Comparison of ENCODE assay signal across 10 mouse cellular contexts in the genomic region with DNA sequence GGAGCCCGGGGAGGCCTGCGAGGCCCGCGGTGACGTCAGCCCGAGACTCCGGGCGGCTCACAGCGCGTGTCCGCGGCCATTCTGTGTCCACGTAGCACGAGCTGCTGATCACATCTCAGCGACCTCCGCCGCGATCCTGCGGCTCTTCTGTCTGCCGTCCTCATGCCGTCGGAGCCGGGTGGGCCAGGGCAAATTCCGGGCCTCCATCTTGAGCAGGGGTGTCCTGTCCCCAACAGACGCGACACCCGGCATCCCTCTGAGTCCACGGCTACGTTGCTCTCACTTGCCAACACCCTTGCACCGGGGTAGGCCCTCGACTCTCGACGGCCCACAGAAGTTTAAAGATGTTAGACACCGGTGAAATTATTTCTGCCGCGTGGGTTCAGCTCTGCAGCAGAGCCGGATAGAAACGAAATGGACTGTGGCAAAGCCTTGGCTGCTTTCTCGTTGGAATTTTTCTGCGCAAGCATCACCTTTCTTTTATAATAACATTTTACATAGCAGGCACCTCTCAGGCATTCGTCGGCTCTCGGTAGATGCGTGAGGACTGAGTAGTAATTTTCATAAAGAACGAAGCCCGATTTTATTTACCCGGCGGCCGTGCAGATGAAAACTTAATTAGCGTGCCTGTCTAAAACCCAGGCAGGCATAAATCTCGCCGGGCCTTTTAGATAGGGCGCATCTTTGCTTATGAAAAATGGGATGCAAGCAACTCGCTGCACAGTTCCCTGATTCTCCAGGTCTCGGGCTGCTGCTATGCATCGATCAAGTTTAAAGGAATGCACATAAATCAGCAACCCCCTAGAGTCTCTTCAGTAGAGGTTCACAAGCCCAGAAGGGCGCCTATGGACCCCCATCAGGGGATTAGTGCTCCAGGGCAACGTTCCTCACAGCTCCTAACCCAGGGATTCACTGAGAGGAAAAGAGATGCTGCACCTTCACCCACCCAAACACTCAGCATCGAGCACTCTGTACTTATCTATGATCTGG. TPM values are rescaled to one million over a fixed set of nuclear protein-coding genes. Genes with fewer than 3 reads are reported as not detected.
DNase-seq lines count a peak whose midpoint lies in the region; ATAC-seq lines count a peak whose summit lies in the region.
"Had no signal": no experiment of that assay in that cellular context is flagged by ENCODE, and none has a peak within 500 bp of the region (broad histone marks: within the 10 kb centered on the region; RNA-seq: fewer than 3 reads in every experiment).

No protein-coding gene starts in this region.

- ATAC-seq in limb, embryonic 13.5 days (ENCODE audit: low FRiP score, low read depth): peak; percentile 16; the same call in 1 of the 2 replicates
- no peak for ATAC-seq in erythroblast, adult 5-6 weeks (replicated peaks; ENCODE audit: low FRiP score, poor library complexity, severe bottlenecking)

- peaks cover 15% of the 10 kb centered on the region for H3K4me1 ChIP-seq in heart, embryonic 10.5 days
- peaks cover 37% of the 10 kb centered on the region for H3K4me1 ChIP-seq in limb, embryonic 13.5 days

- peak overlapping the region; percentile 44 for H3K4me3 ChIP-seq in heart, embryonic 10.5 days
- peak overlapping the region; percentile 95 for H3K4me3 ChIP-seq in limb, embryonic 13.5 days

- WGBS in heart, embryonic 10.5 days: 1% methylated on average over 59 of the region's 59 CpGs
- WGBS in limb, embryonic 13.5 days: 1% methylated on average over 59 of the region's 59 CpGs

- H3K27ac ChIP-seq in heart, embryonic 10.5 days: no peak overlapping the region
- peak overlapping the region; percentile 97 for H3K27ac ChIP-seq in limb, embryonic 13.5 days

- no peaks in the 10 kb centered on the region for H3K9me3 ChIP-seq in heart, embryonic 10.5 days
- H3K9me3 ChIP-seq in limb, embryonic 13.5 days: no peaks in the 10 kb centered on the region

- peak overlapping the region; percentile 87 for H3K9ac ChIP-seq in limb, embryonic 13.5 days

- H3K27me3 ChIP-seq in heart, embryonic 10.5 days (ENCODE audit: insufficient read depth, poor library complexity, severe bottlenecking): peaks cover 100% of the 10 kb centered on the region
- peaks cover 13% of the 10 kb centered on the region for H3K27me3 ChIP-seq in limb, embryonic 13.5 days

- intact Hi-C loops in left cerebral cortex, postnatal 36 days (cut with DNase I): no loop called here

- no peaks in the 10 kb centered on the region for H3K36me3 ChIP-seq in heart, embryonic 10.5 days
- peaks cover 18% of the 10 kb centered on the region; the same call in 1 of the 2 replicates for H3K36me3 ChIP-seq in limb, embryonic 13.5 days

- DNase-seq in heart, embryonic 10.5 days (ENCODE audit: low spot score): peak; percentile 73
- no peak for DNase-seq in heart, adult 18-20 months
- DNase-seq in thymus, postnatal 4 days: peak; percentile 47
- no peak for DNase-seq in thymus, adult 18-20 months
- no peak for DNase-seq in frontal cortex, postnatal 10 days (ENCODE audit: low spot score in 2 of 2)
- DNase-seq in left cerebral cortex, postnatal 36 days (ENCODE audit: low spot score in 2 of 2): no peak
- DNase-seq: right cerebral cortex, postnatal 25 days had no signal

- peak overlapping the region; percentile 75 for H3K4me2 ChIP-seq in limb, embryonic 13.5 days (replicated peaks)

RNA-seq across cellular contexts. Expression of a gene that starts 6.9 kb away (rescaled TPM):
- polyA plus RNA-seq in heart, embryonic 10.5 days (2016; fragmentation: Nextera tagmentation; extraction: Ambion mirVana): not detected in 2 replicates
- not detected for total RNA-seq in heart, adult 18-20 months (2021)
- 24.5 and 27.7 TPM in 2 replicates for polyA plus RNA-seq in limb, embryonic 13.5 days (2015; fragmentation: Nextera tagmentation; extraction: Ambion mirVana)
- total RNA-seq in erythroblast, adult 5-6 weeks (2015; ENCODE audit: low replicate concordance): not detected in 2 replicates
- not detected in 2 replicates for total RNA-seq in erythroblast, adult 5-6 weeks (2017; ENCODE audit: low replicate concordance)
- not detected for total RNA-seq in left cerebral cortex, postnatal 36 days (2021)
- total RNA-seq: liver, adult 2 months had no signal
- polyA plus RNA-seq: liver, adult 2 months had no signal

RNA-seq across cellular contexts. Expression of a gene that starts 8.2 kb away (rescaled TPM):
- polyA plus RNA-seq in heart, embryonic 10.5 days (2016; fragmentation: Nextera tagmentation; extraction: Ambion mirVana): 0.06 and 1.7 TPM in 2 replicates
- total RNA-seq in heart, adult 18-20 months (2021): not detected
- polyA plus RNA-seq in limb, embryonic 13.5 days (2015; fragmentation: Nextera tagmentation; extraction: Ambion mirVana): 44.5 and 55.0 TPM in 2 replicates
- not detected in 2 replicates for total RNA-seq in erythroblast, adult 5-6 weeks (2015; ENCODE audit: low replicate concordance)
- not detected in 2 replicates for total RNA-seq in erythroblast, adult 5-6 weeks (2017; ENCODE audit: low replicate concordance)
- total RNA-seq in left cerebral cortex, postnatal 36 days (2021): not detected
- total RNA-seq: liver, adult 2 months had no signal
- polyA plus RNA-seq: liver, adult 2 months had no signal

RNA-seq across cellular contexts. Expression of a gene that starts 13.2 kb away (rescaled TPM):
- 0.30 and 3.6 TPM in 2 replicates for polyA plus RNA-seq in heart, embryonic 10.5 days (2016; fragmentation: Nextera tagmentation; extraction: Ambion mirVana)
- not detected for total RNA-seq in heart, adult 18-20 months (2021)
- 191 and 207 TPM in 2 replicates for polyA plus RNA-seq in limb, embryonic 13.5 days (2015; fragmentation: Nextera tagmentation; extraction: Ambion mirVana)
- total RNA-seq in erythroblast, adult 5-6 weeks (2015; ENCODE audit: low replicate concordance): not detected in 2 replicates
- not detected in 2 replicates for total RNA-seq in erythroblast, adult 5-6 weeks (2017; ENCODE audit: low replicate concordance)
- total RNA-seq in left cerebral cortex, postnatal 36 days (2021): not detected
- total RNA-seq: liver, adult 2 months had no signal
- polyA plus RNA-seq: liver, adult 2 months had no signal

RNA-seq across cellular contexts. Expression of a gene that starts 22.9 kb away (rescaled TPM):
- 0.37 and 5.6 TPM in 2 replicates for polyA plus RNA-seq in heart, embryonic 10.5 days (2016; fragmentation: Nextera tagmentation; extraction: Ambion mirVana)
- total RNA-seq in heart, adult 18-20 months (2021): not detected
- polyA plus RNA-seq in limb, embryonic 13.5 days (2015; fragmentation: Nextera tagmentation; extraction: Ambion mirVana): 58.3 and 63.5 TPM in 2 replicates
- total RNA-seq in erythroblast, adult 5-6 weeks (2015; ENCODE audit: low replicate concordance): 3.3 TPM in 1 of 2 replicates, not detected in the other
- 2.5 and 4.0 TPM in 2 replicates for total RNA-seq in erythroblast, adult 5-6 weeks (2017; ENCODE audit: low replicate concordance)
- total RNA-seq in left cerebral cortex, postnatal 36 days (2021): not detected
- total RNA-seq: liver, adult 2 months had no signal

RNA-seq across cellular contexts. Expression of a gene that starts 32.2 kb away (rescaled TPM):
- polyA plus RNA-seq in heart, embryonic 10.5 days (2016; fragmentation: Nextera tagmentation; extraction: Ambion mirVana): 0.11 and 2.5 TPM in 2 replicates
- under 1 TPM in 1 of 2 experiments, not detected in 1; 0.59 TPM for total RNA-seq in heart, adult 18-20 months (2021)
- 11.8 and 13.1 TPM in 2 replicates for polyA plus RNA-seq in limb, embryonic 13.5 days (2015; fragmentation: Nextera tagmentation; extraction: Ambion mirVana)
- total RNA-seq in erythroblast, adult 5-6 weeks (2015; ENCODE audit: low replicate concordance): 0.77 and 2.5 TPM in 2 replicates
- total RNA-seq in erythroblast, adult 5-6 weeks (2017; ENCODE audit: low replicate concordance): 1.3 and 2.1 TPM in 2 replicates
- total RNA-seq in left cerebral cortex, postnatal 36 days (2021): not detected
- total RNA-seq: liver, adult 2 months had no signal

Comparison
In these comparisons a context has a peak if more than half of its experiments do, and no peak if none do; other contexts are left out.
1. DNase-seq: peak in heart, embryonic 10.5 days (single experiment) and thymus, postnatal 4 days (single experiment); none in heart, adult 18-20 months (0 of 2), thymus, adult 18-20 months (0 of 2), frontal cortex, postnatal 10 days (0 of 2) and left cerebral cortex, postnatal 36 days (0 of 2).